Mouse (Mus musculus): Measurements from ENCODE around the gene Klf4.

Klf4 gene

DNA sequence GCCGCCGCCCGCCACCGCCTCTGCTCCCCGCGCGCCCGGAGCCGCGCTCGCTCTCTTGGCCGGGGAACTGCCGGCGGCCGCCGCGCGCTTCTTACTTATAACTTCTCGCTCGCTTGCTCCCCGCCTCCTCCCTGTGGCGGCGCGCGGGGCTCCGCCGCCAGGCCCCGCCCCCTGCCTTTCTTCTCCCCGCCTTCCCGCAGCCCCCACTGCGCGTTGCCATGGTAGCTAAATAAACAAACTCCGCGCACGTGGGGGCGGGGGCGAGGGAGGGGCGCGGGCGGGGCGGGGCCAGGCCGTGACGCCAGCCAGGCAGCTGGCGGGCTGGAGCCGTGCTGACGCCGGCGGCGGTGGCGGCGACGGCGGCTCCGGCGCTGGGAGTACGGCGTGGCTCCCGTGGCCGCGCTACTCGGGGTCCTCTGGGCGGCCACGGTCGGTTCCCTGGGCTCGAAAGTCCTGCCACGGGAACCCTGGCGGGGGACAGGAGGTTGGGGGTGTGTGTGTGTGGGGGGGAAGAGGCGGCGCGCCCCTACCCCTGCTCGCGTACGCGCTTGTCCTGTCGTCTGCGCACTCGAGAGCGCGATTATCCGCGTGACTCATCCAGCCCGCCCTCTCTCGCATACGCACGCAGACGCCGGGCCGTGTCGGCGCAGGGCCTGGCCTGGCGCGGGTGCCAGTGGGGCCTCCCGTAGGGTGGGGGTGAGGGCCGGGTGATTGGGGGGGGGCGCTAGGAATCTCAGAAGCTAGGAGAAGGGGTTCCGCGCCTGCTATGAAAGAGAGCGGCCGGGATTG lies at the start of gene Klf4:
TSS of gene Klf4 (minus strand) at position 60 of the 789 bp plus-strand sequence.
- CTCF ChIA-PET = no interaction called here

DNA sequence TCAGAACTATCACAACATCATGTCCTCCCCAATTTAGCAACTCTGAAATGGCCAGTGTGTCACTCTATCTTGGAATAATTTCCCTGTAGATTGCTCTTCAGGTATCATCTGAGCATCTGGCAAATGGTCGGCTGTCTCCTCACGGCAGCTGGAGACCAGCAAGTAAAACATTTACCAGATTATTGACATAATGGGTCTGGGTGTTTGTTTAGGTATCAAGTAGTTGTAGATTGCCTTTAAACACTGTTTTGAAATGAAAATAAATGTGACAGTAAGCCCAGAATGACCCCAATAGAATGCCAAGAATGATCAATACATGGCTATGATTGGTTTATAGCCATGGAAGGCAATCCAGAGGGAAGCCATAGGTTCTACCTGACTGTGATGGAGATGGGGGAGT lies 39.2 kb upstream of the Klf4 start:
- CTCF ChIA-PET = no interaction called here

DNA sequence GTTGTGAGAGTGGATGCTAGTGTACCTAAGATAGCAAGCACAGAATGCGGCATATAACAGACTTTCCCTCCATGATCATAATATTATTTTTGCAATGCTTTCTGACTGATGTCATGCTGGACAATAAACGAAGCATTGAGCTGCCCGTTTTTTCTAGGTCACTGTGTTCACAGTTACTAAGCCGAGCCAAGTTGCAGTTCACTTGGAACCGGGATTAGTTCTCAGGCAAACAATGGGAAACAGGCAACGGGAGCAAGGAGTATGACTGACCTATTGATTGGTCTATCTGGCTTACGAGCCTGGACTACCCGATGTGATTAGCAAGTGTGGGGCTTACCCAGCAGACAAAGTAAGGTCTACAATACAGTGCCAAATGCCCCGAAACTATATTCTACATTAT lies 35.7 kb upstream of the Klf4 start:
- CTCF ChIA-PET = no interaction called here

DNA sequence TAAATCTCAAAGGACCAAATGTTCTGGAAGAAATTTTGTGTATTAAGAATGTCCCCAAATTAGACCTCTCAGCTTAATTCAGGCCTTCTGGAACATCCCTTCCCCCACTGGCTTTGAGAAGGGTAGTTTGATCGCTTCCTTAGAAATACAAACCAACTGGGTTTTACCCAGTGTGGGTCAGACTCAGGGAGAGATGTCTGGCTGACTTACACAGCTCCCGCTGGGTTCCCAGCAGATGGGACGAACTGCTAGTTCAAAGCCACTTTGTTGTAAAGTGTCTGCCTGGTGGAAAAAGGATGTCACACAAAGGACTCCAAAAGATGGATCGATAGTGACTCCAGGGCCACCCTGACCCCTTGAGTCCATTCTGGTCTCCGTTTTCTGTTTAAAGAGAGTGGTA lies 35.3 kb upstream of the Klf4 start:
- CTCF ChIA-PET = no interaction called here

GRCm38 (mm10) chr4:55564317-55564716 lies 32.1 kb upstream of the Klf4 start:
- CTCF ChIA-PET = no interaction called here

- CTCF ChIA-PET = no interaction called here
Observed at GRCm38 (mm10) chr4:55563050-55563449, 30.8 kb upstream of the Klf4 start.

DNA sequence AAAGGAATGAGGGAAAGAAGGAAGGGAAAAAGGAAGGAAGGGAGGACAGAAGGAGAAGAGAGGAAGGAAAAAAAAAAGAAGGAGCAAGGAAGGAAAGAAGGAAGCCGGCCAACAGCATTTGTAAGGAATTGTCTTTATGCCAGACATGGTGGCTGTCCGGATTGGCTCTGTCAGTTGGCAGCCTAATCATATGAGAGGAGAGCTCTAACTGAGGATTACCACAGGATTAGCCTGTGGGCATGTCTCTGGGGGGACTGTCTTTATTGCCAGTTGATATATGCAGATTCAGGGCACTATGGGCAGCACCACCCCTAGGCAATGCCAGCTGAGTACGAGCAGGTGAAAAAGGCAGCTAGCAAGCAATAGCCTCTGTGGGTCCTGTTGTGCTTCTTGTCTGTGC lies 29.8 kb upstream of the Klf4 start:
- CTCF ChIA-PET = no interaction called here

DNA sequence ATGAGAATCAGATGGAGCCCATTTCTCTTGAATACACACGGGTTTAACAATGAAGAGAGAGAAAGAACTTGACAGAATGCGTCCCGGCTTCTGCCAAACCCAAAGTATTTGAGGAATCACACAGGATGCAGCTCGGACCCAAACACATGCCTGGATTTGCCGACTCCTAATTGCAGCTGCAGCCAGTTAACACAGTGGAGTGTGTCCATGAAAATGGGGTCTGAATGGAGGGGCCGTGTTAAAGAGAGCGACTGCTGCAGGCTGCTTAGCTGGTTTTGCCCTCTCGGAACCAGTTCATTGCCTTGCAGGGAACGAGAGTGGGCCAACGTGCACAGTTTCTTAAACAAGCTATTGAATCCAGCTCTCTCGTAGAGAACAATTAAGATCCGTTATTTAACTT lies 14.6 kb upstream of the Klf4 start:
- CTCF ChIA-PET = interaction anchor here (0.6 kb wide), 1 partner anchor 18 kb away, joined by 3 read pairs; no protein-coding TSS in a partner anchor

- CTCF ChIA-PET = interaction anchor here (0.7 kb wide), 1 partner anchor 78 kb away, joined by 3 read pairs; no protein-coding TSS in a partner anchor
Observed at GRCm38 (mm10) chr4:55542753-55543152, 10.5 kb upstream of the Klf4 start.

GRCm38 (mm10) chr4:55541654-55542053 lies 9.4 kb upstream of the Klf4 start:
- CTCF ChIA-PET = no interaction called here

GRCm38 (mm10) chr4:55541221-55541620 lies 9.0 kb upstream of the Klf4 start:
- CTCF ChIA-PET = no interaction called here

DNA sequence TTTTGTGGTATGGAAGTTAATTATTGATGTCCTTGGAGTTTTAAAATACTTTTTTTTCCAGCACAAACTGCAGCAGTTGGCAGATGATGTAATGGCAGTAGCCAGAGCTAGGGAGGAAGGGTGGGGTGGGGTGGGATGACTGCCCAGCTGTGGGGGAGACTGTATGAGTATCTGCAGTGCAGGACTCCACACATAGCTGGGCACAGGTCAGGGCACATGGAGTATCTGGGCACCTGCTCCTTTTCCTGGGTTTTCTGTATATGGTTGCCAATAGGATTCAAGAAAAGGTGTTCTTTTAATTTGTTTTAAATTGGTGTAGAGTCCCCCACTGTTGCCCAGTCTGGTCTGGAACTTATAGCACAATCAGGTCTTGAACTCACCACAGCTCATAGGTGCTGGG lies 2.7 kb upstream of the Klf4 start:
- CTCF ChIA-PET = no interaction called here

DNA sequence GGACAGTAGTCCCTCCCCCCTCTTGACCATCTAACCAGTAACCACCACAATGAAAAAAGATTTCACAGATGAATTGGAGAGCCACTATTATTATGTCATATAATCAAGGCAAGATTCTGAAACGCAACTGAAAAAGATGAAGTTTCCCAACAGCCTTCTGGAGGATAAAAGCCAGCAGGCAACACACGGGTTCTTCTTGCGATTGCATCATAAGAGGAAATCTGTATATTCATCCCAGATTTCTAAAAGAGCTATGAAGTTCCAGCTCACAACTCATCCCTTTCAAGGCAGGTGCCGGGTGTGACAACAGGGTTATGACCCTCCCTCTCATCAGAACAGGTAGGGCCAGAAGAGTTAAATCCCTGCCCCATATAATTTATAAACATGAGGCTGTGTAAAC lies 2.2 kb upstream of the Klf4 start:
- CTCF ChIA-PET = no interaction called here

DNA sequence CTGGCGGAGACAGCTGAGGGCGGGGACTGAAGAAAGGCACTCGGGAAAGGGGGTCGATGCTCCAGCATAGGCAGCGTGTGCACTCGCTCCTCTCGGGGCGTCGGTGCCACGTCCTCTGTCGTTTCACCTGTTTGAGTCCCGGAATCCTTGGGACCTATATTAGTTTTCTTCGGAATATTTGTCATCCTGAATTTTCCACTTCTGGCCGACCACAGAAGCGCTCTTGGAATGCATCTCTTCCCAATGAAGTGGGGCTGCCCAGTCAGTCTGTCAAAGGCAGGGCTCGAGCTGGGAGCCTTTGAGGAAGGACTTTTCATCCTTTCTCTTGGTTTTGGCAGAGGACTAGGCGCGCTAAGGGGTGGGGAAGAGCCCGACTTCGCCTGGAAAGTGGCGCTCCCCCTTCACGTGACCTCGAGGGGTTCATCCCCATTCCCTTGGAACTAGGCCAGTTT lies 1.6 kb upstream of the Klf4 start:
- CTCF ChIA-PET = no interaction called here

- CTCF ChIA-PET = no interaction called here
Observed at GRCm38 (mm10) chr4:55533196-55533802, 1.0 kb upstream of the Klf4 start.

- CTCF ChIA-PET = no interaction called here
Observed at GRCm38 (mm10) chr4:55531856-55532406, 335 bp downstream of the Klf4 start.

DNA sequence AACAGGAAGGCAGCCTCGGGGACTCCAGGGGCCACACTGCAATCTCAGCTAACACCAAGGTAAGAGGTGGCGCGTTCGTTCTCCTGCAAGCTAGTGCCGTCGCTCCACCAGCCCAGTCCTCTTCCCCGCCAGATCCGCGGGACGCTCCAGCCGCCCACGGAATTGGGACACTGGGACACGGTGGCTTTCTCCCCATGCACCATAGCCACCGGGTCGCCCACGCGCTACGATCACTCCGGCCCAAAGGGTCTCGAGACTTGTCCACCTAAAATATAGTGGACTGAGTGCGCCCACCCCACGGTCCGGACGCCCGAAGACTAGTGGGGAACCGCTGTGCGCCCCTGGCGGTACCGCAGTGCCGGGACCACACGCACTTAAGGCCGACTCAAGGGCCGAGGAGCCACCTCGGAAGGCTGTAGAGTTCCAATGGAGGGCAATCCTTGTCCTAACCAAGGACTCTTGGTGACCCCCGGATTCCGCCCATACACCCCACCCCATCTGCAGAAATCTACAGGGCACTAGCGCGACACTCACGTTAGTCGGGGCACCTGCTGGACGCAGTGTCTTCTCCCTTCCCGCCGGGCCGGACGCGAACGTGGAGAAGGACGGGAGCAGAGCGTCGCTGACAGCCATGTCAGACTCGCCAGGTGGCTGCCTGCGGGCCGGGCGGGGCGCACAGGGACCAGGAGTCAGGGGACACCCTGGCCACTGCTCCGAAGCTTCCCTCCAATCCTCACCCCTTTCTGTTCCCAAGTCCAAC lies 990 bp downstream of the Klf4 start:
- CTCF ChIA-PET = interaction anchor here (0.6 to 1.0 kb wide), 2 partner anchors 60 to 293 kb away, joined by 3 to 9 read pairs; no protein-coding TSS in a partner anchor

- CTCF ChIA-PET = interaction anchor here (1.0 kb wide), 1 partner anchor 294 kb away, joined by 3 read pairs; no protein-coding TSS in a partner anchor
Observed at GRCm38 (mm10) chr4:55530731-55531095, 1.6 kb downstream of the Klf4 start.

DNA sequence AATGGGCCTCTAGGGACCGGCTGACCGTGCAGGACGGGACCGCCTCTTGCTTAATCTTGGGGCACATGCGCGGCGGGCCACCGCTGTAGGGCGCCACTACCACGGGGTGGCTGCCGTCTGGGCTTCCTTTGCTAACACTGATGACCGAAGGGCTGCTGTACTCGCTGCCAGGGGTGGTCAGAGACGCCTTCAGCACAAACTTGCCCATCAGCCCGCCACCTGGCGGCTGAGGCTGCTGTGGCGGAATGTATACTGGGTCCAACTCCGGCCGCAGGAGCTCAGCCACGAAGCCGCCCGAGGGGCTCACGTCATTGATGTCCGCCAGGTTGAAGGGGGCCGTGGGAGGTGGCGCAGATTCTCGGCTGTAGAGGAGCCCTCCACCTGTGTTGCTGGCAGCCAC lies 2.0 kb downstream of the Klf4 start:
- CTCF ChIA-PET = interaction anchor here (1.0 kb wide), 1 partner anchor 294 kb away, joined by 3 read pairs; no protein-coding TSS in a partner anchor

DNA sequence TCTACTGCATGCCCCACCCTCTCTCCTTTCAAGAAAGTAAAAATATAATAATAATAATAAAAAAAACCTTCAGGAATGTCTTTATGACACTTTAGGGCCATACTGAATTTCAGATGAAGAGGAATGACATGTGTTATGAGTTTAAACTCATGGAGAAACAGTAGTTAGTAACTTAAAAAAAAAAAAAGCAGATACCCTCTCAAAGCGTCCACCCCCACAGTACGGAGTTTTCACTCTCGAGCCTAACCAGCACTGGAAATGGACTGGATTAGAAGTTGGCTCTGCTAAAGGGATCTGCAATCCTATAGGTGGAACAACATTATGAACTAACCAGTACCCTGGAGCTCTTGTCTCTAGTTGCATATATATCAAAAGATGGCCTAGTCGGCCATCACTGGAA lies 3.9 kb downstream of the Klf4 start:
- CTCF ChIA-PET = no interaction called here

- CTCF ChIA-PET = interaction anchor here (0.6 kb wide), 1 partner anchor 48 kb away, joined by 3 read pairs; no protein-coding TSS in a partner anchor
Observed at GRCm38 (mm10) chr4:55527931-55528330, 4.3 kb downstream of the Klf4 start.

Data from spleen, embryonic (tissue).